Mouse (Mus musculus) activated CD4-positive, CD25-positive, alpha-beta regulatory T cell, adult 4 months (primary cell): ENCODE measurements around the gene Plekha6. TPM values are rescaled to one million over a fixed set of nuclear protein-coding genes. Genes with fewer than 3 reads are reported as not detected.

ENCODE experiments used
- ATAC-seq: one replicate; pipeline ENCODE4 v1.8.0; 2017
- polyA plus RNA-seq, 2 experiments: library from polyadenylated mRNA; unstranded; fragments of 100-300 nt; shearing (Covaris generic); gene quantifications; one replicate each; pipeline ENCODE4 v1.2.1; 2017

Gene Plekha6
- polyA plus RNA-seq, 2 experiments from 2014 or later, result 0.06 TPM; not detected in 1

GRCm38 (mm10) chr1:133146014-133147009, 17.7 kb upstream of the Plekha6 start:
- ATAC-seq, result peak; percentile 91

GRCm38 (mm10) chr1:133147324-133147723, 16.7 kb upstream of the Plekha6 start:
- no peak for ATAC-seq

GRCm38 (mm10) chr1:133148122-133148521, 15.9 kb upstream of the Plekha6 start:
- ATAC-seq, result no peak

GRCm38 (mm10) chr1:133150556-133150955, 13.5 kb upstream of the Plekha6 start:
- ATAC-seq, result no peak

GRCm38 (mm10) chr1:133152213-133152612, 11.8 kb upstream of the Plekha6 start:
- no peak for ATAC-seq

- no peak for ATAC-seq
Measured at GRCm38 (mm10) chr1:133155270-133155669, 8.7 kb upstream of the Plekha6 start.

GRCm38 (mm10) chr1:133159128-133159564, 4.9 kb upstream of the Plekha6 start:
- peak; percentile 91 for ATAC-seq

- ATAC-seq, result no peak
Measured at GRCm38 (mm10) chr1:133161559-133161958, 2.5 kb upstream of the Plekha6 start.

- ATAC-seq, result no peak
Measured at GRCm38 (mm10) chr1:133162046-133162445, 2.0 kb upstream of the Plekha6 start.

- ATAC-seq, result no peak
Measured at GRCm38 (mm10) chr1:133162981-133163380, 1.0 kb upstream of the Plekha6 start.

GRCm38 (mm10) chr1:133164591-133165011, 591 bp downstream of the Plekha6 start:
- ATAC-seq, result no peak

GRCm38 (mm10) chr1:133165111-133165510, 1.1 kb downstream of the Plekha6 start:
- no peak for ATAC-seq

- ATAC-seq, result no peak
Measured at GRCm38 (mm10) chr1:133168318-133169060, 4.5 kb downstream of the Plekha6 start.

- no peak for ATAC-seq
Measured at GRCm38 (mm10) chr1:133170196-133170595, 6.2 kb downstream of the Plekha6 start.

GRCm38 (mm10) chr1:133171357-133171756, 7.3 kb downstream of the Plekha6 start:
- no peak for ATAC-seq

GRCm38 (mm10) chr1:133175150-133175549, 11.1 kb downstream of the Plekha6 start:
- no peak for ATAC-seq

- no peak for ATAC-seq
Measured at GRCm38 (mm10) chr1:133177480-133178172, 13.6 kb downstream of the Plekha6 start.

GRCm38 (mm10) chr1:133178732-133179440, 14.9 kb downstream of the Plekha6 start:
- ATAC-seq, result no peak

- no peak for ATAC-seq
Measured at GRCm38 (mm10) chr1:133181072-133182015, 17.3 kb downstream of the Plekha6 start.

GRCm38 (mm10) chr1:133182016-133182705, 18.2 kb downstream of the Plekha6 start:
- ATAC-seq, result no peak
